Mouse (Mus musculus): ENCODE results near the gene Meaf6.
A peak's percentile ranks its signal among the peaks of the same experiment; 100 is the strongest.

Gene Meaf6

GRCm38 (mm10) chr4:125144627-125145026 is 59.7 kb downstream of the Meaf6 start:
- no peak for DNase-seq (ENCODE audit: low spot score in 2 of 2)

DNA sequence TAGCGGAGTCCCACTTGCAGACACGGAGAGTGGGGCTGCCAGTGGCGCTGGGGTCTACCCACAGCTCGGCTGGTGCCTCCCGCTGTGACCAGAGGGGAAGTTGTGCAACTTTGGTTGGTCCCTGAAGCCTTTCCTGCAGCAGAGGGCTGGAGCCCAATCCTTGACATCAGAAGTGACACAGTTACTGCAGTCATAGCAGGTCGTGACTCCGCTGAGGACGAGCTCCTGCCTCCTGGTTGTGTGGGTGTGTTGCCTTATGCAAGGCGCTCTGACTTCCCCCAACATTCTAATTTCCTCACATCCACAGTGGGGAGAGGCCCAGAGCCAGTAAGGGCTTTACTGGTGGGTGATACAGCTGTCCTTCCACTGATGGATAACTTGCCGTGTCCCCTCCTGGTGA is 60.3 kb downstream of the Meaf6 start:
- peak; percentile 58 to 62 for DNase-seq (ENCODE audit: low spot score in 2 of 2)

DNA sequence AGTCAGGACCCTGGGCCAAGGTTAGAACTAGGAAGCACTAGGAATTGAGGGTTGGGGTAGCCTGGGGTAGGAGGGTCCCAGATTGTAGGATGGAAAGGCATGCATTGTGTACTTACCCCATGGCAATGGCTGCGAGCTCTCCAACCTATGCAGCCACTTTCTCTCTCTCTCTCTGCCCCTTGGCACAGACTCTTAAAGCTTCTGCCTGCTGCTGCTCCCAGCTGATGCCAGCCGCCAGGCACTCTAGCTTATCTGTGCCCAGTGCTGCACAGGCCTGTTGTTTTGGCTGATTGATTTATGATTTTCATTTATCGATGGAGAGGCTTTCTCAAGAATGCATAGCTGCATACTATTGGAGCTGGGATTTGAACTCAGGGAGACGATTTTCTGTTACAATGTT is 63.0 kb downstream of the Meaf6 start:
- no peak for DNase-seq (ENCODE audit: low spot score in 2 of 2)

GRCm38 (mm10) chr4:125149460-125149859 is 64.5 kb downstream of the Meaf6 start:
- peak in 1 of 2 experiments; percentile 32 for DNase-seq (ENCODE audit: low spot score in 2 of 2)

DNA sequence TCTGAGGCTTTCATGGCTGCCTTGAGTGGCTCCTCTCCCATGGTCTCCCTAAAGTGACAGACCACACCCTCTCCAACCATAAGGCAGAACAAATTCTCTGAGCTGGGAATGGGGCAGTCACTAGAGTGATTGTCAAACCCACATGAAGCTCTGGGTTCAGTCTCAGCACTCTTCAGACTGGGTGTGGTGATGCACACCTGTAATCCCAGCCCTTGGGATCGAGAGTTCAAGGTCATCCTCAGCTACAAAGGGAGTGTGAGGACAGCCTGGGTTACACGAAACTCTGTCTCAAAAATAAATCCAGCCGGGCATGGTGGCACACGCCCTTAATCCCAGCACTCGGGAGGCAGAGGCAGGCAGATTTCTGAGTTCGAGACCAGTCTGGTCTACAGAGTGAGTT is 67.5 kb downstream of the Meaf6 start:
- no peak for DNase-seq (ENCODE audit: low spot score in 2 of 2)

DNA sequence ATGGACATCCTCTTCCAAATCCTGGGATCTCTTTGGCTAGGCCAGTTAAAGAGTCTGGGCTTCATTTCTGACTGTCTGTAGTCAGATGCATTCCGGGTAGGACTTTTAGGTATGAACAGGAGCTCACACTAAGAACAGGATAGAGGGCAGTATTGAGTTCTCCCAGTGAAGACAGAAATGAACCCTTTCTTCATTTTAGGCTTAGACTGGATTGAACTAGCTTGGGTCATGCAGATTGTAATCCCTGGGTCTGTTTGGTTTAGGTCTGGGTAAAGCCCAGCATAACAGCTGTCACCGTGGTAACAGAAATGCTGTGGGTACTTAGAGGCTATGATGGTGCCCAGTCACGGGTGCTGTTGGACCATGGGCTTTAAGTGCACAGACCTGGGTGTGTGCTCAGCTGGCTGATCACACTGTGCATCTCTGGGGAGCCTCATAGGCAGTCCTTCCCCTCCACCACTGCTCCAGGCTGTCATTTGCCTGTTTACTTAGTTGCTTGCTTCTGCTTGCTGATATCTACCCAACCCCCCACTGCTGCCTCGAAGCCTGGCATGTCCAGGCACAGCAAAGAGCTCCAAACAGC is 68.8 kb downstream of the Meaf6 start:
- DNase-seq (ENCODE audit: low spot score in 2 of 2): no peak

- no peak for DNase-seq (ENCODE audit: low spot score in 2 of 2)
These were observed 70.7 kb downstream of the Meaf6 start for GRCm38 (mm10) chr4:125155646-125156045.

- DNase-seq (ENCODE audit: low spot score in 2 of 2): no peak
These were observed 72.4 kb downstream of the Meaf6 start for GRCm38 (mm10) chr4:125157322-125157721.

- DNase-seq (ENCODE audit: low spot score in 2 of 2): no peak
These were observed 73.1 kb downstream of the Meaf6 start for GRCm38 (mm10) chr4:125158081-125158480.

DNA sequence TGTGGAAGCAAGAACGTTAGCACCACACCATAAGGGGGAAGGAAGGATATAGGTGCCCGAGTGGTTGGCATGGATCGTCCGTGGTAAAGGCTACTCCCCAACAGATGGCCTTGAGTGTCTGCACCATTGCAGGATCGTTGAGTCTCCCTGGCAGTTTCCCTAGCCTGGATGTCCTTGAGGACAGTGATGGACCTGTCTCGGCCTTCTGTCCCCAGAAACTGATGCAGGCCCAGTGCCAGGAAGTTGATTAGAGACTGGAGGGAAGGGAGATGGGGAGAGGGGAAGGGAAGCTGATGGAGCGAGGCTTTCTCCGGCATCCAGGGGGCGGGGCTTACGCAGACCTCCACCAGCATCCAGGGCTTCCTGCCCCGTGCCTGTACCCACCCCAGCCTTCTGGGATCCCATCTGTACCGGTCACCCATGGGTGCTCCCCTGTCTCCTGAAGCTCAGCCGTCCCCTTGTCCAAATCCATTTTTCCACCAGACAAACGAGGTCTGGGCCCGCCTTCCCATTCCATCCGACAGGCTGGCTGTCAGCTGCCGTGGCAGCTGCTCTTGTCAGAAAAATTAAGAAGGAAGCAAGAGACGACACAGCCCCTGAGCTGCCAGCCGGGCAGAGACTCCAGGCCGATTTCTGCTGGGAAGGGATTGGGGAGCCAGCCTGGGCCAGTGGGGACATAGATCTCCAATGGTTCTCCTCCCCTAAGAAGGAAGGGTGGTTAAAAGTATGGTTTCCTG is 73.8 kb downstream of the Meaf6 start:
- no peak for DNase-seq (ENCODE audit: low spot score in 2 of 2)

DNA sequence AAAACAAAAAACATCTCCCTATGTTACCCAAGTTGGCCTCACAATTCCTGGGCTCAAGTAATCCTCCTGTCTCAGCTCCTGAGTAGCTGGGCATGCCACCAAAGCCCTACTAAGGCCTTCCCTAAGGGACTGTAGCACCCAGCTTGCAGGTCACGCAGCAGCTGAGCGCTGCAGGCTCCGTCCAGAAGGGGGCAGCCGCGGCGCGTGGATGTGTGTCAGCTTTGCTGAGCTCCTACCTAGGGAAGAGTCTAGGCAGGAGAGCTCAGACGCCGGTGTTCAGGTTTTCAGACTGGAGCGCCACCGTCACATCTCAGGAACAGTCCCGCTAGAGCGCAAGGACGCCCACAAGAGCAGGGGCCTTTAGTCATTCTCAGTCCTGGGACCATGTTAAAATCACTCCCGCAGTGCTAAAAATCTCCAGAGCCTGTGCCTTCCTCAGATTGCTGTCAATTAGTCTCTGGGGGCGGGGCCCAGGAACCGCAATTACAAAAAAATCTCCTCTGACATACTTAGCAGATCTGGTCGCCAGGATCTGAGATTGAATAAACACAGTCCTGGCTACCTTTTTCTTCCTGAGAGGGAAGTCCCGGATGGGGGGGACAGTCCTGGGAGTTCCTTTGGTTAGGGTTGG is 75.5 kb downstream of the Meaf6 start:
- DNase-seq (ENCODE audit: low spot score in 2 of 2): peak; percentile 32 to 68

GRCm38 (mm10) chr4:125160951-125161331 is 76.0 kb downstream of the Meaf6 start:
- no peak for DNase-seq (ENCODE audit: low spot score in 2 of 2)

- DNase-seq (ENCODE audit: low spot score in 2 of 2): no peak
These were observed 76.5 kb downstream of the Meaf6 start for GRCm38 (mm10) chr4:125161392-125161791.

DNA sequence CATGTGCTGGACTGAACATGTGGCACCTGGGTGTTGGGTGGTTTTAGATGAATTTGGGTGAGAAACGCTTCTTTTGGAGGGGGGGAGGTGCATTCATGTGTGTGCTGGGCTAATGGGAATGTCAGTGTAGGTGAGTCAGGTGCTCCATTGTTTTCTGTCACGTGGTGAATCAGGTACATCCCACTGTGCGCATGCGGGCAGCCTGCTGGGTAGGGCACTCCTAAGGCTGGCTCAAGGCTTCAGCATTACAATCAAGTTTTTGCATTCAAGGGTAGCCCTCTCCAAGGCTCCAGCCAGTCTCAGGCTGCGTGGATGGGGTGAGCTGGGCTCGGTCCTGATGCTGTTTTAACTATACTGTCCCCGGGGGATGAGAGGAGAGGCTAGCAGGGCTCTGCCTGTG is 77.8 kb downstream of the Meaf6 start:
- DNase-seq (ENCODE audit: low spot score in 2 of 2): no peak
